Mouse (Mus musculus) erythroid progenitor cell, adult 5-6 weeks (primary cell): ENCODE results near the gene Tuba8. TPM values are rescaled to one million over a fixed set of nuclear protein-coding genes. Genes with fewer than 3 reads are reported as not detected.

Source experiments
- ATAC-seq: replicated peaks from 2 replicates; pipeline ENCODE4 v1.8.0; 2016; ENCODE audit warnings: moderate number of reproducible peaks, mild to moderate bottlenecking, moderate TSS enrichment, inconsistent platforms; ENCODE audit not compliant: poor library complexity, low FRiP score, severe bottlenecking
- total RNA-seq, 2 experiments: library from RNA; stranded (forward) in 1 of 2; stranded (reverse) in 1 of 2; fragments of 150-400 nt in 1 of 2; fragments of 186-747, 209-891 nt in 1 of 2; gene quantifications; 2 replicates each; pipeline versions ENCODE4 v1.2.3 to v1.2.4; 2015 to 2017; ENCODE audit warnings: low replicate concordance in 2 of 2

Gene Tuba8
- total RNA-seq, 2 experiments from 2014 or later = 4.2 to 5.6 TPM

DNA sequence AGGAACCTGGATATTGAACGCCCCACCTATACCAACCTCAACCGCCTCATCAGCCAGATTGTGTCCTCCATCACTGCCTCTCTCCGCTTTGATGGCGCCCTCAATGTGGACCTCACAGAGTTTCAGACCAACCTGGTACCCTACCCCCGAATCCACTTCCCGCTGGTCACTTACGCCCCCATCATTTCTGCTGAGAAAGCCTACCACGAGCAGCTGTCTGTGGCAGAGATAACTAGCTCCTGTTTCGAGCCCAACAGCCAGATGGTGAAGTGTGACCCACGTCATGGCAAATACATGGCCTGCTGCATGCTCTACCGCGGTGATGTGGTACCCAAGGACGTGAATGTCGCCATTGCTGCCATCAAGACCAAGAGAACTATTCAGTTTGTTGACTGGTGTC, 12.5 kb downstream of the Tuba8 start:
- ATAC-seq = no peak

DNA sequence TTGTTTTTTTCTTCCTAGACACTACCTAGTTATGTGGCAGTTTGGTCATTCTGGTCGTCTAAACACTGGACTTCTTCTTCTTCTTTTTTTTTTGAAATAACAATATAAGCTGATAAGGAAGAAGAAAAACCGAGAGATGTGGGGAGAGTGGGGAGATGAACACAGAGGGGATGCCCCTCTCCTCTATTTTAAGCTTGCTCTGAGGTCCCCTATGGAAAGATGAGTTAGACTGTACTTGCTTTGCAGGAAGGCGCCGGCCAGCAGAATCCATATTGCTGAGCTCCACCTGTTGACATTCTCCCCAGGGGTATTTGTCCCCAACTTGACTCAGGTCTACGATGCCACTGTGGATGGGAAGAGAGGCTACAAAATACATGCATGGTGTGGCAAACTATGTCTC, 13.6 kb downstream of the Tuba8 start:
- no peak for ATAC-seq

DNA sequence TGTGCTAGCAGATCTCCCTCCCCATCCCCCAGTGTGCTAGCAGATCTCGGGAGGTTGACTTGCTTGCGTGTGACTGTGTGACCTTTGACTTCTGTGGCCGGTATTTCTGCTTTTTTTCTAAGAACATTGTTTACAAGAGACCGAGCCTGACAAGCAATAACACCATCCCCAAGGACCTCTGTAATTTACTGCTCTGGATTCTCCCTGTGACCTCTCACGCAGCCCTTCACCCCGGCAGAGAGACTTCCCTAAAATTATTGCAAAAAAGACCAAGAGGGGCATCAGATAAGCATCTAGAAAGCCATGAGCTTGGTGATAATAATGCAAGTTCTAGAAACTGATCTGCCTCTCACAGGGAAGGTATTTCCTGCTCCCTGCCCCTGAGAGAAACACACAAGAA, 14.5 kb downstream of the Tuba8 start:
- no peak for ATAC-seq

GRCm38 (mm10) chr6:121226043-121226442, 15.5 kb downstream of the Tuba8 start:
- ATAC-seq = no peak

- ATAC-seq = no peak
These were observed 16.2 kb downstream of the Tuba8 start for GRCm38 (mm10) chr6:121226744-121227143.

DNA sequence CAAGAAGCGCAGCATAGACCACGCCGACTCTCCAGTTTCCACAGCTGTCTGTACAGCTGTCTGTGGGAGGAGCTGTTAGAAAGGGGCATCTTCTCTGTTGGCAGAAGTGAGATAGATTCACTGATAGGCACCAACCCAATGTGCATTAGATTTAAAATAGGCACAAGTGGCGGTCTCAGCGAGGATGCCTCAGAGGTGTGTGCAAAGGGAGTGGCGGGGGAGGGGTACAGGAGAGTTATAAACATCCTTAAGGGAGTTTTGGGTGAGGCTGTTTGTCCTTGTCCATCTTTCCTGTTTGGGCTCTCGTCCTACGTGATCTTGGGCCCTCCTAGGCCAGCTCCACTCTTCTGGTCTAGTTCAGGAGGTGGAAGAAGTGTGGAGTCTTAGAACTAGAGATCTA, 17.9 kb downstream of the Tuba8 start:
- no peak for ATAC-seq

DNA sequence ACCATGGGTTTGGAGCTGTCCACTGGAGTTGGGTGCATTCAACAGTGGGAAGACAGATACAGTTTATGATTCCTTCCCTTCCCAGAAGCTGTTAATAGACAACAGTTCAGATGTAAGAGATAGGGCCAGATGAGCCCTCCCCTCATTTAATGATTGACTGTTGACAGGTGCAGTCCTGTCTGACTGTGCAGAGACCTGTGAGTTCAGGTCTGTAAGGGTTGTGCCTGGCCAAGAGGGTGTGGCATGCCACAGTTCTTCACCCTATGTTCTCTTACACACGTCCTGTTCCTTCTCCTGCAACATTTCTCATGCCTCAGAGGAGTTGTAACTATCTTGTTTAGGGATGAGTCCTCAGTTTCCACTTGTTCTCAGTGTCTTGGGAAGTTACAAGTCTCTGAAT, 22.2 kb downstream of the Tuba8 start:
- no peak for ATAC-seq

DNA sequence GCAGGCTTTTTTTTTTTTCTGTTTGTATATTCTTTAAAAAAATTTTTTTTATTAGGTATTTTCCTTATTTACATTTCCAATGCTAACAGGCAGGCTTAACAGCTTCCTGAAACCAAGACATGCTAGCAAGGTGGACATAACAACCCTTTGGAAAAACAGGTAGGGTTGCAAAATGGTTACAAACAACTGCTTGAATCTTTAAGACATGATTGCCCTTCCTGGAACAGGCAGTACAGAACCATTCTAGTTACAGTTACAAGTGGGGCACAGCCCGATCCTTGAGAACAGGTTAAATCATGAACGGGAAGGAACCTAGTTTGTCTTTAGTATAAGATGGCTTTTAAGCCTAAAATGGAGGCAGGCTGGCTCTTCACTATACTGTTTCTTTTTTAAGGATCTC, 25.9 kb downstream of the Tuba8 start:
- no peak for ATAC-seq

GRCm38 (mm10) chr6:121238209-121238608, 27.7 kb downstream of the Tuba8 start:
- ATAC-seq = no peak

DNA sequence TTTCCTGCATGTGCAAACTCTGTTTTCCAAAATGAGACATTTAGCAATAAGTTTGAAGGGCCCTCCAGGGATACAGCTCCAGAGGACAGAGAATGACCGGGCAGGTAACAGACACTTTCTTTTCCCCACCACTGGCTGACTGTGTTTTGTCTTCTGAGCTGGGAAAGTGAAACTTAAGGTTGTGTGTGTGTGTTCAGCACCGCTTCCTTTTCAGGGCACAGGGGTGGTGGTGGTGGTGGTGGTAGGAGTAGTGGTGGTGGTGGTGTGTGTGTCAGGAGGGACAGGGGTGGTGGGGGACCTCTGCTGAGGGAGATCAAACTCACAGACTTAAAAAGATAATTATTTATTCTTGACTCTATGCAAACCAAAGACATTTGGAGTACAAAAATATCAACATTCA, 31.3 kb downstream of the Tuba8 start:
- no peak for ATAC-seq

DNA sequence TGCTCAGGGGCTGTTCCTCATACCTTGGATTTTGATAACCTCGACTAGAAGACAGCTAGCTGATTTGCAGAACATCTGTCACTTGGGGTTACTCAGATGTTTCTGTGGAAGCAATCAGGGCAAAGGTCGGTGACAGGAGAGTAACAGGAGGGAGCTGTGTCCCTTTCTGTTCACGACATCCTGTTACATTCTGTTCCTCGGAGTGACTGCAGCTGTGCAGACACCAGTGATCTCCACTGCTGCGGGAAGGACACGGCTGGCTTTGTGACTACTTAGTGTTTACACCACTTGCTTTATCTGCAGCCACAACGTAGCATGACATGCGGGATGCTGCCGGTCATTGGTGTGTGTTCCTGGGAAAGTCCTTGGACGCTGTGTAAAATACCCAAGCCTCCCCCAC, 32.7 kb downstream of the Tuba8 start:
- ATAC-seq = no peak

DNA sequence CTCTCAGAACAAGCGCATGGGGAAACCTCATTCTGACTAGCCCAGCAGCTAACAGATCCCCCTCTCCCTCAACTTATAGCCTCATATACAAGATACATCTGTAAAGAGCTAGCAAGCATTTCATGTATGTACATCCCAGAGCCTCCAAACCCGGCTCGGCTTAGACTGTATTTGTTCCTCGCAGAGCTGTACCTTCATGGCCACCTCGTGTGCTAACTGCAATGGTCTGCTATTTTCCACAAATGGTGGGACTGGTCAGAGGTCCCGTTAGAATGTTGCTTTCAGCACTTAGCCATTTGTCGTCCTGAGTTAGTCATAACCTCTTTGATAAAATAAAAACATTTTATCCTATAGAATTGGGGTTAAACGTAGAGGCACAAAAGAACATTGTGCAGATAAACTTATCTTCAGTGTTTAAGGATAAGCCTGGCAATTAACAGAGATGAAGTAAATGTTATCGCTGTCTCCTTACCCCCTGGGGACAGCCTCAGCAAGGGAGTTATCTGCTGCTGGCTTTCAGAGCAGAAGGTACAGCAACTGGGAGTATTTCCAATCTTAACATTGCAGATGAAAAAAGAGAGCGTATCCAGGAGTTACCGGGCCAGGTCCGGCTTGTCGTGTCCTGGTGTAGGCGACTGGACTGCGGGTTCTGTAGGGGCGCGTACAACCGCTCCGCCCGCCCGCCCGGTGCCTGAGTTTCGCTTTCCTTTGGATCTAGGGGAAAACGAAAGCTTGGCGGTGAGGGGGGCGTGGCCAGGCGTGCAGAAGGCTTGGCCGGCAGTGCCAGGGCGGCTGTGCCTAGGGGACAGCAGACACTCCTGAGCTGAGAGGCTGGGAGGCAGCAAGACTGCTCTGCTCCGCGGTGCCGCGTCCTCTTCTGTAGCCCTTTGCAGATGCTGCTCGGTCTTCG, 34.9 kb downstream of the Tuba8 start, which contains the start of gene Usp18:
TSS of gene Usp18 (plus strand) at position 780 of the 910 bp plus-strand sequence.
- peak; percentile 97 for ATAC-seq

- ATAC-seq = peak; percentile 7; the same call in 1 of the 2 replicates
These were observed 35.5 kb downstream of the Tuba8 start for GRCm38 (mm10) chr6:121246037-121246361.

- ATAC-seq = no peak
These were observed 39.9 kb downstream of the Tuba8 start for GRCm38 (mm10) chr6:121250406-121250805.

- no peak for ATAC-seq
These were observed 40.8 kb downstream of the Tuba8 start for GRCm38 (mm10) chr6:121251256-121251655.

DNA sequence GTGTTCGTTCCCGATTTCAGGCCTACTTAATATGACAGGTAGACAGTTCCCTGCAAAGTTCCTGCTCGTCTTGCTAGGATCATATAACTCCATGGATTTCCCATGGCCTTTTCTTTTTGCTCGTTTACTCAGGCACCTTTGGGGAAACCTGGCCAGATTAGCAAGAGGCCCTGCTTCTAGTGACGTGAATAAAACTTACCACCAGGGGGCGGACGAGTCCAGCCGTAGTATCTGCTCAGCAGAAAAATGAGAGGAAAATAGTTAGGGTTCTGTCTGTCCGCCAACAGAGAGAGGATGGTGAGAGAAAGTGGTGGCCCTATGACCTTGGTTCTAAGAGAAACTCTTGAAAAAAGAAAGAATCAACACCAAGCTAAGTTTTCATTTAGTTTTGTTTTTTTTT, 50.1 kb downstream of the Tuba8 start:
- peak; percentile 79; the same call in 1 of the 2 replicates for ATAC-seq

GRCm38 (mm10) chr6:121261233-121261632, 50.7 kb downstream of the Tuba8 start:
- ATAC-seq = no peak

DNA sequence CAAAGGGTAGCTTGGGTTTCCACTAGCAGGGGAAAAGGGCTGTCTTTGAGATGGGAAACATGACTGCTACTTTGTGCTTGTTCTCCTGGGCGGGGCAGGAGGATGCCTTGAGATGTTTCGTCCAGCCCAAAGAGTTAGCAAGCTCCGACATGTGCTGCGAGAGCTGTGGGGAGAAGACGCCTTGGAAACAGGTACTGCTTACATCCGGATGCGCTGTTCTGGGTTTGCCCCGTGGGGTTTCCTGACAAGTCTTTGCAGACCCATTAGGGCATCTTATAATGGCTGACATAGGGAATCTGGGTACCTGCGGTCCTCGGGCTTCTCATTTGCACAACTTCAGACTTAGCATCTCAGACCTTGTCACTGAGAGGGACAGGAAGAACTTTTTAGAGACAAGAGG, 51.5 kb downstream of the Tuba8 start:
- no peak for ATAC-seq

- no peak for ATAC-seq
These were observed 52.0 kb downstream of the Tuba8 start for GRCm38 (mm10) chr6:121262496-121262895.

DNA sequence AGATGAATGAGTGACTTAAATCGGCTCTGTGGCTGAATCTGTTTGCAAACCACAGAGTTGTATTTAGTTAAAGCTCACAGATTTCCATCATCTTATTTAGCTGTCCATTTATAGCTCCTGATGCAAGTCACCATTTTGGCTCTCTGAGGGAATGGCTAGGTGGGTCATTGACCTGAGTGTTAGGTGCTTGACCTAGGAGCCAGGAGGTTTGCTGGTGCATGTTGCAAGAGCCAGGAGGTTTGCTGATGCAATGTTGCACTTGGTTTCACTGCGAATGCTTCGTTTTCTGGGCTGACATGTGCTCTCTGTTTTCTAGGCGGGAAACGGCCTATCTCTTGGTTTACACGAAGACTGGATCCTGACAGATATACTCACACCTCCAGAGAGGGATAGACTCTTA, 59.7 kb downstream of the Tuba8 start:
- no peak for ATAC-seq

DNA sequence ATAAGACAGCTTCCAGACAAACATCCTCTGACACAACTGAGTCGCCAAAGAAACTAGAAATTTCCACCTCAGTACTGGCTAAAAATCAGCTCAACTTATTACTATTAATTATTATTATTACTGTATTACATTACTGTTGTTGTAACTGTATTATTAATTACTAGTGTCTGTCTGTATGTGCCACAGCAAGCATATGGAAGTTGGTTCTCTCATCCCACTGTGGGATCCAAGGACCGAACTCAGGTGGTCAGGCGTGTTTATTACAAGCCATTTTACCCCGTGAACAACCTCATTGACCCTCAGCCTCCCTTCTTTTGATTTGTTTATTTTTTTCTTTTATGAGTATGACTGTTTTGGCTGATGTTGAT, 61.2 kb downstream of the Tuba8 start:
- ATAC-seq = no peak
